Mouse (Mus musculus): ENCODE data around the gene Dtymk.

Gene Dtymk

DNA sequence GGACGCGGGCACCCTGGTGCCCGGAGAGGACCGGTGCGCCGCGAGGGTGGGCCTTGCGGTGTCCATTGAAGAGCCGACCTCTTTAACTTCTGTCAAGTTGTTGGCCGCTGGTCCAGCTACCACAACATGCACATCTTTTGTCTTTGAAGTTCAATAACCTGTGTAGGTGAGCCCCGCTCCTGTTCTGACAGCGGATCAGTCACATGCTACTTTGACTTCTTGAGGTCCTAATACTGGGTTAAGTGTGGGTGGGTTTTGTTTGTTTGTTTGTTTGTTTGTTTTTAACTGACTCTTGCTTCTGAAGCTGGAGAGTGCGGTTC, 46.5 kb downstream of the Dtymk start:
- in situ Hi-C loops (cut with MboI; ENCODE audit: unreplicated experiment in 2 of 2) = loop anchor here in 1 of 2 experiments (10.0 kb wide), 1 partner anchor 50 kb away; the partner anchor contains the start of genes Dtymk and Ing5

DNA sequence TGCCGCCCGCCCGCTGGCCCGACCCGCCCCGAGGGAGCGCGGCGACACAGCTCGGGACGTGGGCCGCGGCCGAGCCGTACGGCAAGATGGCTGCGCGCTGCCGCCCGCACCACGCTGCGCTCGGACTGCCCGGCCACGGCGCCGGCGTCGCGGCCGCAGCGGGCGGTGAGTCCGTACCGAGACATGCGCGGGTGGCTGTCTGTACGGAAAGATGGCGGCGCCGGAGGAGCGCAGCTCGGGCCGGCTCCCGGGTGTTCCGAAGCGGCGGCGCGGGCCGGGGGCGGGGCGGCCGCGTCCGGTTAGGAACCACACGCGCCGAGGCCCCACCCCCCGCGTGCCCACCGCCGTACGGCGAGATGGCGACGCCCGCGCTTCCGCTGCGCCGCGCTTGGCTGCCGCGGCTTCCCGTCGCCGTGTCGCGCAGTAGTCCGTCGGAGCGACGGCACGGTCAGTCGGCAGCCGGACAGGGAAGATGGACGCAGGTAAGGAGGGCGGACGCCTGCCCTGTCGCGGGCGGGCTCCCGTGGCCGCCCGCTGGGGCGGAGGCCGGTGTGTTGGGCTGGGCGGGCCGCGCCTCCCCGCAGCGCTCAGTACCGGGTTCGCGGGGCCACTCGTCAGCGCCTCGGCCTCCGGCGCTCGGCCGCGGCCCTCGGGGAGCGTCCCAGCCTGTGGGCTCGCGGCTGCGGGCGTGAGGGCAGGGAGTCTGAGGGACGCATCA, 47.0 kb downstream of the Dtymk start, which contains the start of gene Thap4:
Thap4 (minus strand) TSS at position 292 of the 718 bp plus-strand sequence.
- in situ Hi-C loops (cut with MboI; ENCODE audit: unreplicated experiment in 2 of 2) = loop anchor here in 1 of 2 experiments (10.0 kb wide), 1 partner anchor 50 kb away; the partner anchor contains the start of genes Dtymk and Ing5

DNA sequence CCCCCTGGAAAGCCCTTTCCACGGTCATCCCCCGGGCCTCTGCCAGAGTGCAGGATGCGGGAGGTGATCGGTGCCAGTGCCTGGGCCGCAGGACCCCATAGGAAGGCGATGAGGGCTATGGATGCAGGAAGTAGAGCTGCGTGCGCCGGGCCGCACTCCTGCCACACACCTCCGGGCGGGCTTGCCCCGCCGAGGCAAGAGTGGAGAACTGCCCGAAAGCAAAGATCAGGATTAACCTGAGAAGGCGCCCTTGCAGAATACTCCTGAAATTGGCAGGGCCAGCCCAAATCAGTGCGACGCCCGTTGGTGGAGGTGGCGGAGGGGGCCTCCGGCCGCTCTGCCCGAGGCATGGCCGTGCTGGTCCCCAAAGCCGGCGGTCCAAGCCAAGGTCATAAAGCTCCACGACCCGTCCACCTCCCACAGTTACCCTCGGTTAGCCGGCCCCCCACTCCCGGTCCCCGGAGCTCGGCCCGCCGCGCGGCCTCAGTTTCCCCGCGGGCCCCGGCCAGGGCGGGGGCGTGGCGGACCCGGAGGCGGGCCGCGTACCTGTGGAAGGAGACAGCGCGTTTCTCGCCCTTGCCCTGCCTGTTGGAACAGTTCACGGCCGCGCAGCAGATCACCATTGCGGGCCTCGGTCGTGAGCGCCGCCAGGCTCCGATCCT, 47.7 kb downstream of the Dtymk start:
- in situ Hi-C loops (cut with MboI; ENCODE audit: unreplicated experiment in 2 of 2) = loop anchor here in 1 of 2 experiments (10.0 kb wide), 1 partner anchor 51 kb away; the partner anchor contains the start of genes Dtymk and Ing5

GRCm38 (mm10) chr1:93751290-93751689, 50.4 kb downstream of the Dtymk start, which contains the start of gene Atg4b:
TSS of gene Atg4b (plus strand) at chr1:93751500.
- in situ Hi-C loops (cut with MboI; ENCODE audit: unreplicated experiment in 2 of 2) = loop anchor here in 1 of 2 experiments (10.0 kb wide), 1 partner anchor 54 kb away; the partner anchor contains the start of genes Dtymk and Ing5

DNA sequence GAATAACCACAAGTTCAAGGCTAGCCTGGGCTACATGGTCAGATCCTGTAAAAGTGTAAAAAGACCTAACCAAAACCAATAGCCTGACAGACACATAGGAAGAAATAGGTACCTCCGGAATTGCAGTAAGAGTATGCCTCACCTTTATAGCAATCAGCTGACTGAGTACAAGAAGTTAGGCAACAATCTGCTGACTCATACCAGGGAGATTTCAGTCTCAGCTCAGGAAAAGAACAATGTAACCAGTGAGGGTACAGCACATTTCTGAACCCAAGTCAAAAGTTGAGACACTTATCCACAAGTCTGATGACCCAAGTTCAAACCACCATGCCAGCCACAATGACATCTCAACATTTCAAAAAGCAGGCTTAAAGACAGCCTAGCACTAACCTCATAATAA, 53.2 kb downstream of the Dtymk start:
- in situ Hi-C loops (cut with MboI; ENCODE audit: unreplicated experiment in 2 of 2) = no loop called here

DNA sequence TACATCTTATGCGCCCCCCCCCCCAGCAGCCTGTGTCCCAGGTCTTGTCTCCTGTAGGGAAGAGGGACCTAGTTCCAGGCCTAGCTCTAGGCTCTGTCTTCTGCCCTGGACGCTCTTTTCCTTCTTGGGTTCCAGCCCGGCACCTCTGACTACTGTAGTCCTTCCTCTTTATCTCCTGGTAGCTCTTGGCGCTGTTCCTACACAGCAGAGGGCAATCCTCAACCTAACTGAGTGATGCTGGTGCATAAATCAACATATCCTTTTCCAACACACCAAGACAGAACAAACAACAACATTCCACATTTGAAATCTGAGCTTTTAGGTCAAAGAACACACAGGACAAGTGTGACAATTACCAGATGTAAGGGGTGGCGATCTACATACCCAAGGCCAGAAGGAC, 55.6 kb downstream of the Dtymk start:
- in situ Hi-C loops (cut with MboI; ENCODE audit: unreplicated experiment in 2 of 2) = no loop called here

DNA sequence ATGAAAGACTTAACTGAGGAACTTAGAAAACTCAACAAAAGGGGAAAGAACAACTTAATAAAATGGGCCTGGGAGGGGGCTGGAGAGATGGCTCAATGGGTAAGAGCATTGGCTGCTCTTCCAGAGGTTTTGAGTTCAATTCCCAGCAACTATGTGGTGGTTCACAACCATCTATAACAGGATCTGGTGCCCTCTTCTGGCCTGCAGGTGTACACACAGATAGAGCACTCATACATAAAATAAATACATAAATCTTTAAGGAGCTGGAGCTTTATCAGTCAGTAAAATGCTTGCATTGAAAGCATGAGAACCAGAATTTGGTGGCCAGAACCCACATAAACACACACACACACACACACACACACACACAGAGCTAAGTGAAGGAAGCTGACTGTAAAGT, 58.8 kb downstream of the Dtymk start:
- in situ Hi-C loops (cut with MboI; ENCODE audit: unreplicated experiment in 2 of 2) = no loop called here

Measured in v-Abl transformed pro-B cells (cell line).